Mouse (Mus musculus) bone marrow, adult 2 months (tissue): Measurements from ENCODE around the gene Fgfr2.

Experiments
- CTCF ChIP-seq: fragments of 200-500 bp; IDR thresholded peaks from 2 replicates; pipeline ENCODE4 v1.5.1; 2011; ENCODE audit warnings: low read length, control low read depth; ENCODE audit not compliant: control insufficient read depth, insufficient read depth
- POLR2A ChIP-seq: fragments of 200-500 bp; IDR thresholded peaks from 2 replicates; pipeline ENCODE4 v1.6.1; 2011; ENCODE audit warnings: low read depth, mild to moderate bottlenecking, control low read depth, low read length, borderline replicate concordance; ENCODE audit not compliant: control insufficient read depth

- TF ChIP-seq CTCF (no peak), POLR2A (no peak)
Observed at GRCm38 (mm10) chr7:131545701-131546385, 1577.3 kb downstream of the Fgfr2 start.
